Mouse (Mus musculus): ENCODE results near the gene Scgb1b11.
"Not testable (repeated sequence)": the region's sequence is repeated elsewhere in the genome, so short reads cannot be mapped to it uniquely, and the experiment has no call there.

Scgb1b11 gene

DNA sequence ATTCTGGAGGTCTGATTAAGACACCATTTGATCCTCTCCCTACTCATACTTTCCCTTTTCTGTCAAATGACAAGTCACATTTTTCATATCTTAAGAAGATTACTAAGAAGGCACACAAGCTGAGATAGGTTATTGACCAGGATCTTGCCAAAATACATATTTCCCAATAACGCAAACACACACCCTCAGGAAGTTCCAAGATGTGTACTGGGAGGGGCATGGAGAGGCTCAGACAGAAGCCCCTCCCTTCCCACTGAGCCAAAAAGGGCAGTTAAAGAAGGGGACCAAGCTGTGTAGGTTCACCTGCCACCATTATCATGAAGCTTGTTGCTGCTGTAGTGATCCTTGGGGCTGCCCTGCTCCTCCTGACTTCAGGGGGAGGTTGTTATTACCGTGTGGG is at the start of gene Scgb1b11:
Scgb1b11 (plus strand) TSS at position 301 of the 400 bp plus-strand sequence.
- not testable (repeated sequence) for DNase-seq (ENCODE audit: low spot score)

DNA sequence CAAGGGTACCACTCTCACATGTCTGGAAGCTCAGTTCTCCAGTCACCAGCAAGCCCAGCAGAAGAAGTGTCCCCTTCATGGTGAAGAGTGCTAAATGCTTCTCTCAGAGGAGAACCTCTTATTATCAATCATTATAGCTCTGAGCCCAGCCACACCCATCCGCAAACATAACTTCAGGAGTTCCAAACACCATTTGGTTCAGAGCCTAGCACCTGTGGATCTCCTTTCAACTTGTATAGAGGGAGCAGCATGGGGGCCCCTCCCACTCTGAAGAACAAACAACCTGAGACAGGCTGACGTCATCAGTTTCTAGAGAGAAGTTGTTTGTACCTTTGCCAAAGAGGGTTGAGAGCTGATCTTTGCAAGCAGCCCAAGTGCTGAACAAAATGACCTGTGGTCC is 11.6 kb upstream of the Scgb1b11 start, which contains the start of gene Scgb2b11:
Scgb2b11 (minus strand) TSS at position 101 of the 400 bp plus-strand sequence.
- DNase-seq (ENCODE audit: low spot score) = not testable (repeated sequence)
